Mouse (Mus musculus): ENCODE data around the gene Endod1.
"Not testable (repeated sequence)": the region's sequence is repeated elsewhere in the genome, so short reads cannot be mapped to it uniquely, and the experiment has no call there.

Endod1 gene

DNA sequence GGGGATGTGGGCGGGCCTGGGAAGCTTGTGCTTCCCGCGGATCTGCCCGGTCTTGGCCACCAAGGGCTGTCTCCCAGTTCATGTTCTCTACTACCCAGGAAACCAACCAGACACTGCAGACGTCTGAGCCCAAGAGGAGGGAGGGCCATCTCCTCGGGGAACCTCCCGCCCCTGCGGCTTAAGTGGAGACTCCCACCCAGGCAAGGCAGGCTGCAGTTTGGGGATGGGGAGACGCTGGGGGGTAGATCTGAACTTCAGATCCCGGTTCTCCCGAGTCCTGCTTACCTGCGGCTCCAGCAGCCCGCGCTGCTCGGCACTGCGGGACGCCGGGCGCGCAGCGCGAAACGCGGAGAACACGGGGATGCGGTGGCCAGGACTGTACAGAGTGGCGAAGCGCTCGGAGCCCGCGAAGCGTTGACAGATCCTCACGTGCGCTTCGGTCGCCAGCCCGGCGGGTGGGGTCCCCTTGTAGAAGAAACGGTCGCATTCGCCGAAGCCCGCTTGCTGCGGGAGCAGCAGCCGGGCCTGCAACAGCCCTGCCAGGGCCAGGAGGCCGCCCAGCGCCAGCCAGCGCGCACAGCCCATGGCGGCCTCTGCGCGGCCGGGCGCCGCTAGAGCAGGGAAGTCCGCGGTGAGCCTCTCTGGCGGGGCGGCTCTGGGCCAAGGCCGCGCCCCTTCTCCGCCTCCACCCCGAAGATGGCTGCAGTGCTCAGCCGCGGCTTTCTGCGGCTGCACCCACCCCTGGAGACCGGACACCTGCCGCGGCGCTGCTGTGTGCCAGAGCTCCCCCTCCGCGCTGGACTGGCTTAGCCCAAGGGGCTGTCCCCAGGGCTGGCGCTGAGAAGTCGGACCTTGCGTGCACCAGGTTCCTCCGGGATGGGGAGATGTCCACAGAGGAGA lies 671 bp downstream of the Endod1 start:
- DNase-seq (ENCODE audit: low read depth) = peak; percentile 87

DNA sequence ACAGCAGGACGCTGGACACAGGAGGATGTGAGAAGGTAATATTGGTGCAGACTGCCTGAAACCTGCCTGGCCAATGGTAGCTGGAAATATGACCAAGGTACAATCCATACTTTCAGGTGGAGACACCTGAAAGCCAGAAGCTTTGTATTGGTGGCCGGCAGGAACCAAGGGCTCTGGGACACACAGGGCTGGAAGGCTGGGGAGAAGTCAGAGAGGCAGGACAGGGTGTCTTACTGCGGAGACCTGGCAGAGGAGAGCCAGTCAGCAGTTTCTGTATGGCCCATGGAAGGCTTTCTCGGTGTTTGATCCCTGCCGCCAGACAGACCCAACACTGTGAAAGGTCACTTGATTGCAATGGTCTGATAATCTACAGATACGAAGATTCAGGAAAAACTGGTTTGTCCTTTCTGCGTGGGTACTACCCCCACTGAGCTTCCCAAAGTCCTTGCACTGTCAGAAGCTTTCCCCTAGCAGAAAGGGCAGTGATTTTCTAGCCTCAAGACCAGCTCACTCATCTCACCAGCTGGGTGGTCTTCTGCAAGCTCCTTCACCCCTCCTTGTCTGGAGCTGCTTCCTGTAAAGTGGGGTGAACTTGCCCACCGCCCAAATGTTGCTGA lies 1.4 kb downstream of the Endod1 start:
- peak; percentile 23 for DNase-seq (ENCODE audit: low read depth)

DNA sequence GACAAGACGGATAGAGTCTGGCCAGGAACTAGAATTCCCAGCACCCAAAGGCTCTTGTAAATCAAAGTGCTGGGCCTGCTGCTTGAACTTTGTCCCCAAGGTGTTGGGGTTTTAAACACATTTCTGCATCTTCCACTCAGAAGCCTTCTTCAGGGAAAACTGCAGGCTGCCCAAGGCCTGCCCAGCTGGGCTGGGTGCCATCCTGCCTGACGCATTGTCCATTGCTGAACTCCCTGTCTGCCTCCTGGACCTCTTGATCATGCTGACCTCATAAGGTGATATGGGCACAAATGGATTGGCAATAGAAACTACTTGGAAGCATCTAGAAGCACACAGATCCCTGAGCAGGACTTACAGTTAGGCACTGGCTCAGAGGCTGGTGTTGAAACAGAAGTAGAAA lies 3.2 kb downstream of the Endod1 start:
- no peak for DNase-seq (ENCODE audit: low read depth)

DNA sequence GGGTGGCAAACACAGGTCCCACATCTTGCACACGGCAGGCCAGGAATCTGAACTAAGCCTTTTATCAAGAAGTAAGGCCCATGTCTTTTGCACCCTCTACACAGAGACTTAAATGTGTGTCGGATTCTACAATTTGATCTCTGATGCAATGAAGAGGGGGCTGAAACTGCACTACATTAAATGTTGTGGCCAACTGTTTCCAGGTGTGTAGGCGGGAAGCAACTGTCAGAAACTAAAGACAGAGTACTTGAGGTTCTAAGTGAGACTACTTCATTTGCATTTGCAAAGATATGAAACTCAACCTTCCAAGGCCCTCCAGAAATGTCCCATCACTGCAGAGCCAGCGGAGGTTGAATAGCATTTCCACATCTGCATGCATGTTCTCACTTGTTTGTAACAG lies 5.2 kb downstream of the Endod1 start:
- DNase-seq (ENCODE audit: low read depth) = peak; percentile 51

DNA sequence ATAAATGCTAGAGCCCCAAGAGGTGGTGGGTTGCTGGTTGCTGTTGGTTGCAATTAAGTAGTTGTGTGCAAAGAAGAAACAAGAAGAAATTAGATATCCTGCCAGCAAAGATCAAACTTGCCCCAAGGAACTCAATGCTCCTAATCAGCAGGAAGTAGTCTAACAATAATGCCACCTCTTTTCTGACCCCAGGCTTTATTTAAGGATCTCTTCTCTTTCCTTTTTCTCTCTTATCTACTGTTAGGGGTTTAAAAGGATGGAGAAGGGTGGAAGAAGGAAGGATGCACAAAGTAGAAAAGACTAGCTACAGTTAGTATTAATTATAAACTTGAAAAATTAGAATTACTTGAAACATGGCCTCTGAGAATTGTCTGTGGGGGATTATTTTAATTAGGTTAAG lies 8.9 kb downstream of the Endod1 start:
- DNase-seq (ENCODE audit: low read depth) = no peak

DNA sequence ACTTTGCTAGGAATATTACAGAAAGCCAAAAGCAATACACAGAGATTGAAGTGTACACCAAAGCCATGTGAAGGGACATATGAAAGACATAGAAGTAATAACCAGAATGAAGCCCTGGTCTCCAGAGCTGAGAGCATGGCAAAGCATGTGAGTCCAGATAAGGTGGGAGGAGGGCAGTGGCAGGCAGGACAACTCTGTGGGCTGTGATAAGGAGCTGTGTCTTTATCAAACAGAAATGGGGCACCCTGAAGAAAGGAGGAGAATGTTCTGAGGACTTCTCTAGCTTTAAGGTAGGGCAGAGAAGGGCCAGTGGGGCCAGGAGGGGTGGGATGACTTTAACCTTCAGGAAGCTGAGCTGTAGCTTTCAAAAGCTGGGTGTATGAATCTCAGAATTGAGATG lies 12.0 kb downstream of the Endod1 start:
- DNase-seq (ENCODE audit: low read depth) = no peak

DNA sequence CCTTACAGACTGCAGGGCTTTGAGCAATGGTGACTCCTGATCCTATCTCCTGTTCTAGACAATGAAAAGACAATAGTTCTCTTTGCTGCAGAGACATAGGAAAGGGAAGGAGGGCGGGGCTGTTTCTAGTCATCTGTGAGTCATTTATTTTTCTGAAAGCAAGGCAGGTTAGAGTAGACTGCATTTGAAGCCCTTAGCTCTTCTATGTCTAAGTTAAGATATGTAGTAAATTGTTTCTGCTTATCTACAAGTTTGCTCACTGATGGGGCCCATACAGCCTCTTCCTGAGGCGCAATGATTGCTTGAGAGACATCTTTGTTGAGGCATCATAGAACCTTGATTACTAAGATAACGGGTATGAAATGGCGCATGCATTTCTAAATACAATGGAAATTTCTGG lies 13.5 kb downstream of the Endod1 start:
- DNase-seq (ENCODE audit: low read depth) = peak; percentile 54

DNA sequence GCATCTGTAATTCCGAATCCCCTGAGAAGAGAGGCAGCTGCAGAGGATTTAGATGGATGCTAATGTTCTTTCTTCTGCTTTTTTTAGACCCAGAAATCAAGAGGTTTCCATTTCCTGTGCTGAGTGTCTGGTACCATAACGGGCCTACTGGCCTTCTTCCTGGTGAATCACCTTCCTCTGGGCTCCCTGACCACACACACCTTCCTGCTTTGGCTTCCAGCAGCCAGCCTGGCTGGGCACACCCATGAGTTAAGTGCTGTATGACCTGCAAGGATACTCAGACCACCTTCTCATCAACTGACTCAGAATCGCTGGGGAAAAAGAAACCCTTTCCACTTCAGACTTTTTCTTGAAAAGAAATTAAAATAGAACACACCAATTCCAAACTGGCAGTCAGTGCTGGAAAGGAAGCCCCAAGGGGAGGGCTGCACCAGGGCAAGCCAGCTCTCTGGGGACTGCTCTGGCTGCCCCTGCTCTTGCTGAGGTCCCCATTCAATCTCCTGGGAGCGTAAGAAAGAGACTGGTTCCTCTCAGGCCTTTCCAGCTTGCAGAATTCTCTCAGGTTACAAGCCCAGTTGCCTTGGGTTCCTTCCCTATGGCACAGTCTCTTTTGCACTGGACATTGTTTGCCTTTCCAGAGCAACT lies 15.7 kb downstream of the Endod1 start:
- DNase-seq (ENCODE audit: low read depth) = peak; percentile 58

DNA sequence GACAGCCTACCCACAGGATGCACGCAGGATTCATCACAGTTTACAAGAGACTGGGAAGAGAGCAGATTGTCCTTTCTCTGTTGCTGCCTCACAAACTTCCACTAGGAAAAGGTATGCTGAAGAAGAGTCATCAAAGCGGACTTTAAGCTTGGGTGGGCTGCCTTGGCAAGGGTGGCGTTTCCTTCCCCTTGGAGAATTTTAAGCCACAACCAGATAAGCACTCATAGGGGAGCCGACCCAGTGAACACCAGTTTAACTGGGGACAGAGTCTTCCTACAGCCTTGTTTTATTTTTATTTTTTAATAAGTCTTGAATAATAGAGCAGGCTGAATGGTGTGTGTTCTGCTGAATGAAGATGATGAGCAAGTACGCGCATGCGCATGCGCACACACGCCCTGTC lies 16.6 kb downstream of the Endod1 start:
- no peak for DNase-seq (ENCODE audit: low read depth)

DNA sequence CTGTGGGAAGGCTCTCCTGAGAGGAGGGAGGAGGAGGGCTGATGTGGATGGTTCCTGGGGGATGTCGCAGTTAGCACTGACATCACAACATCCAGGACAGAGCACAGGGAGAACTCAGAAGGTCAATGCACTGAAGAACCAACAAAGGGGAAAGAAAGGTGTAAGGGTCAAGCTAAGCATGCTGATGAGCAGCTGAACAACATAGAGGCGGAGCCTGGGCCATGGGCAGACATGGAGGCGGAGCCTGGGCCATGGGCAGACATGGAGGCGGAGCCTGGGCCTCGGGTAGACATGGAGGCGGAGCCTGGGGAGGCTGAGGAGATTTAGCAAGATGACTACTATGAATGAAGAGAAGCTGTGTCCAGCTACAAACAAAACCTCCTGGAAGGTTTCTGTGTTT lies 17.8 kb downstream of the Endod1 start:
- no peak for DNase-seq (ENCODE audit: low read depth)

DNA sequence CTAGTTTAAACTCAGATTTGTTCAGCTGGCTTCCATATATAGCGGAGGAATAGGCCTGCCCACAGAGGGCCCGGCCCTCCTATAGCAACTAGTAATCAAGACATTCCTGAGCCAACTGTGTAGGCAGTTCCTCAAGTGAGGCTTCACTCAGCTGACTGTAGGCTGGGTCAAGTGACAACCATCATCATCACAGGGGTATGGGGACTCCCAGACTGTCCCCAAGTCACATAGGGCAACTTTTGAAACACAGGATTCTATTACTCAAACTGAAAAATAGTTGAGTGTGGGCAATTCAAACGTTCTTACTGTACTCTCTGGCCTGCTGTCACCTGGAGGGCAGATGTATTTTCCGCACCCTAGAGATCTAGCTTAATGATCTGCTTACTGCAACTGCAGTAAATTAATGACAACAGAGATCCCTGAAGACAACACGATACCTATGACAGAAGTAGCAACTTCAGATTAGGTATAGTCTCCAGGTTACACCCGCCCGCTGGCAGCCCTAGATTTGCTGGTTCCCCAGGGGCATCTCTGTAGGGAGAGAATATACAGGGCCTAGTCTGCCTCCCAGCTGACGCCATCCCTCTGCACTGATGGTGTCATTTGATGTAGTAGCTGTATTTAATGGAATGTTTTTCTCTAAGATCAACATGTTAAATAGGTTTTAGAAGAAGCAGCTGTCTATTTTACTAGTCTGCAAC lies 19.1 kb downstream of the Endod1 start:
- no peak for DNase-seq (ENCODE audit: low read depth)

DNA sequence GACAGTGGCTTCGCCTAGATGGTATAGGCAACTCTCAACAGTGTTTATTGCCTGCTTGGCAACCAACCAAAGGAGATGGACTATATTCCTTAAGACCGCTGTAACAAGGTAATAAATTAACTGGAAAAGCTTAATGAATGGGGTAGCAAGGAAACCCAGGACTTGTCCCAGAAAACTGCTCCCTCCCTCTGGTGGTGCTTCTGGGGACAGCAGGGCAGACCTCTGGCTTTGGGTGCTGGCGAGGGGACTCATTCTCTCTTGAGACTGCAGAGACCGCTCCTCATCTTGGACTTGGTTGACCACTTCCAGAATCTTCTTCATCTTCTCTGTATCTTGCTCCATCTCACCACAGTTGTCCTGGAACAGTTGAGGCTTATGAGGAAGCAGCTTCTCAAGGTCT lies 24.3 kb downstream of the Endod1 start:
- DNase-seq (ENCODE audit: low read depth) = no peak

DNA sequence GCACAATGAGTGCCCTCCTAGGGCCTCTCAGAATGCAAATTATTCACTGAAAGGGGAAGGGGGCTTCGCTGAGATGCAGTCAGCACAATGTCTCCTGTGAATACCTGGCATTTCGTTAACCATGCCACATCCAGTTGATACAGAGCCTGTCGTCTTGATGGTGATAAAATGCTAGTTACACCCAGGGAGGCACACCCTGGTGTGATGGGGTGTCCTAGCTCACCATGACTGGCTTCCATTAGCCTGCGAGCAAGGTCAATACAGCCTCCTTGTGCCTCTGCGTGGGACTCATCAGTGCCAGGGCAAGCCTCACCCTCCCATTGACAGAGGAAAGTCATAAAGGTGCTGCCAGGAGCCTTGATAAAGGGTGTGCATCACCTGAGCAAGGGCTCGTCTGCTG lies 26.5 kb downstream of the Endod1 start:
- no peak for DNase-seq (ENCODE audit: low read depth)

DNA sequence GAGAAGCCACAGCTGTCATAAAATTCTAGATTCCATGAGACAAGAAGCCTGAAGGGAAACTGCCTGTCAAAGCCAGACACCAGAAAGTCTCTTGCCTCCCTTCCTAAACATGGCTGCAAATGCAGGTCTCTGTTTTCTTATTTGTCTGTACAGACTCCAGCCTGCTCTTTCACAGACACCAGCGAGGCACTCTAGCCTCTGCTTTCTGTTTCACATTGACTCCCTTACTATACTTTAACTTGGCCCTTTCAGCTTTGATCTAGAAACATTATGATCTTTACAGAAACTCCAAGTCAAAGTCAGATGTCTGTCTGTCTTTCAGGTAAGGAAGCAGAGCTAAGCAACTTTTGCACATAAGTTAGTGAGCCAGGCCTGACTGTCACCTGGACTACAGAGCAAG lies 29.0 kb downstream of the Endod1 start:
- peak; percentile 73 for DNase-seq (ENCODE audit: low read depth)

DNA sequence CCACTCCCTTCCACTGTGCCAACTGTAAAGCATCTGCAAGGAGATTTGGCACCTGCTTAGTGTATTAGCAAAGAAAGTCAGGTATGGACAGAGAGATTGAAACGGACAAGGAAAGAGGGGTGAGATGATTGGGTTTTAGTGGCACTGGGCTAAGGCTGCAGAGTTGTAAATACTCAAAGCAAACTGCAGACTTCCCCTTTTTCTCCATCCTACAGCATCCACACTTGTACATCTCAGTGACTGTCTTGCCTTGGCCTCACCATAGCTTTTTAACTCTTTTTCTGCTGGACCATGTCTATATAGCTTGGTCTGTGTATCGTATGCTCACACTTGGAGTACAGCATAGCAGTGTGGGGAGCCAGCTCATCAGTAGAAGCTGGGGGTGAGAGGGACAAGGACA lies 30.5 kb downstream of the Endod1 start:
- DNase-seq (ENCODE audit: low read depth) = no peak

DNA sequence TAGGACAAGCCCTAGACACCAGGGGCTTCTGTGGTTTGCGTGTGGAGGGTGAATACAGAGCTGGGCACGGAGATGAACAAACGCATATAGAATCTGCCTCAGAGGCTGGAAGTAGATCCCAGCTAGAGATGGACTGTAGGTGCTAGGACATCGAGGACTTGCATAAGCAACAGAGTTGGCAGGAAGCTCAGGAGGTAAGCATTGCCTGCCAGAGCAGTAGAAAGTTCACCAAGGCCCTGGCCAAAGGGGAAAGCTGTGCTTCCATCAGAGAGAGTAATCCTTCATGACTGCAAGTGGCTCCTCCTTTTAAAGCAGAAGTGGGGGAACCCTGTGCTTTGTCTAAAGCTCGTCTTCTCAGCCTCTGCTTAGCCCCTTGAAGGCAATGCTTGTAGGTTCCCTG lies 31.9 kb downstream of the Endod1 start:
- DNase-seq (ENCODE audit: low read depth) = no peak

DNA sequence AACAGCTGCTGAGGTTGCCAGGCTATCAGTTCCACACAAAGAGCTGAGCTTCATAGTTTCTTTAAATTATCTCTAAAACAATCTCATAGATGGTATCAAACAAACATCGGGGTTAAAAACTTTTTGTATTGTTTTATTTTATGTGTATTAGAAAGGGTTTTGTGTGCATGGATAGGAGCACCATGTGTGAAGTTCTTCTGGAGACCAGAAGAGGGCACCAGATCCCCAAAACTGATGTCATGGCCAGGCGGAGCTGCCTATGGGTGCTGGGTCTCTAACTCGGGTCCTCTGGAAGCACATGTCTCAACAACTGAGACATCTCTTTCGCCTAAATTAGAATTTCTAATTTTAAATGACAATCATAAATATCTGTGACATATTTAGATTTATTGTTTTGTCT lies 32.9 kb downstream of the Endod1 start:
- peak; percentile 75 for DNase-seq (ENCODE audit: low read depth)

DNA sequence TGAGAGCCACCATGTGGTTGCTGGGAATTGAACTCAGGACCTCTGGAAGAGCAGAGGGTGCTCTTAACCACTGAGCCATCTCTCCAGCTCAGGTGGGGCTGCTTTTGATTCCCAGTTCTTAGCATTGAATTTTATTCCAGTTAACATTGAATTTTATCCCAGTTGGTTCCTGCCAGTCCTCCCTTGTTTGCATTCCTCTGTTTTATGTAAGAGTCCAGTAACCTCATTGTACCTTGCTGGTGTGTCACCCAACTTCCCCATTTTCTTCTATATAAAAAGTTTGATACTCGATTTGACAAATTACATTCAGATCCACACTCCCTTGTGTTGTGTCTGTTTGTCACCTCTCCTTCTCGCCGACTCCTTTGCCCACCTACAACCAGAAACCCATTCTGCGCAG lies 35.4 kb downstream of the Endod1 start:
- not testable (repeated sequence) for DNase-seq (ENCODE audit: low read depth)

DNA sequence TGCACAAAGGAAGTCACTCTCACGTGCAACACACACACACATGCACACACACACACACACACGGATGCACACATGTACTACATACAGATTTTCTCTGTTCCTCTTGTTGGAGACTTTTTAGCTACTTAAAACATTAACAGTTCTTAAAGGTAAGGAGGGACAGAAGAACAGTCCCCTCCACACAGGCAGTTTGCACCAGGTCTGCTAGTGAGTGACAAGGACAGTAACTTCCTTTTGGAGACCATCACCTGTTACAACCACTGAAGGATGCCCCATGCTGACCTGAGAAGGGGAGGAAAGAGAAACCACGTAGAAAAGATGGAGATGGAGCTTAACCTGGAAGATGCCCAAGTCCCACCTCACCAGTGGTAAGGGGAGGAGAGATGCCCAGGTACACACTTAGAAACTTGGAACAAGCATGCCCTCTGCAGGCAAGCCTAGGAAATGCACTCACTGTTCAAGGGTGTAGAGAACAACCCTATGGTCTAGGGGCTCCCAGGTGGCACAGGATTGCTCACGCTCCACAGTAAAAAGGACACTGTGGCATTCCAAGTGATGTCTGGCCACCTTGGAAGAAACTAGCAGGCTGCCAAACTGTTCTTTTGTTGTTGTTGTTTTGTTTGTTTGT lies 39.2 kb downstream of the Endod1 start:
- DNase-seq (ENCODE audit: low read depth) = peak; percentile 89

DNA sequence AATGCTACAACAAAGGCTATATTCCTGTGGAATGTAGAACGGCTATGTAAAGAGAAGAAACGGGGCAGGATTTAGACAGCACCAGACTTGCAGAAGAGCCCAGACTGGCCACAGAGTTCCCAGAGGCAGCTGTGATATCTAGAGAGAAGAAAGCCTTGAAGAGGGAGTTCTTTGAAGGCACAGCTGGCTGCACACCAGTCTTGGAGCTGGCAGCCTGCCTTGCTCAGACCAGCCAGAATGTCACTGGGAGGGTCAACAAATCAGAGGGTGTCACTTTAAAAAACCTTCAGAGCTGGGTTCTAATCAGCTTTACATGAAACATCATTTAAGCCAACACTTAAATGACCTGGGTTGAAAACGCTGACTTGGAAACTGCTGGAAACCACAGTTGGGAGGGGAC lies 42.6 kb downstream of the Endod1 start:
- no peak for DNase-seq (ENCODE audit: low read depth)

DNA sequence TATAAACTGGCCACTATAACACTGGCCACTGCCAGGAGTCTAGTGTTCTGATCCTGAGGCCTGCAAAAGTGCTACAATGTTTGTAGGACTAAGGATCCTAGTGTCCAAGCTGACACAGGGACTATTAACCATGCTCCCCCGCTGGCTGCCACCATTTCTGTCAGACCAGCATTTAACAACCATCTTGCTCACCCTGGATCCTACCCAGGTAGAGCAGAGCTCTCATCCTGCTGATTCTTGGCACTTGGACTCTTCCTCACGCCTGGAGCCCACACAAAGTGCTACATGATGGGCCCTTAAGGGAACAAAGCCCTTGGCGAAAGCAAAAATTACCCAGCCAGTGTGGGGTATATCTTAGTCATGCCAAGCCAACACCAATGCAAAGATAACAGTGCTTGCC lies 44.4 kb downstream of the Endod1 start:
- DNase-seq (ENCODE audit: low read depth) = no peak

DNA sequence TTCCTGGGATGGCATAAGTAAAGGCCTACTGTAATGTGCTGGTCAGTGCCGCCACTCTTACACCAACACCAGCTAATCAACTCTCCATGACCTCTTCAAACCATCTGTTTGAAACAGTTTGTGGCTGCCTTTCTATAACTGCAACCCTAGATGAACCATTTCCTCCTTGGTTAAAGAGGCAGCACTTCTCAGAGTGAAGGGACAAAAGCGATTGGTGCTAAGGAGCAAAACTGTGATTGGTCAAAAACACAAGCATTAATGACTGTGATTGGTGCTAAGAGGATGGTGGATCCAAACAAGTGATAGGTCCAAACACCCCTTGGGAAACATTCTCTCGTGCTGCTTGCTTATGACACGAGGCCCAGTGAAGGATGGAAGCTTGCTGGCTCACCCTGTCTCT lies 45.5 kb downstream of the Endod1 start:
- no peak for DNase-seq (ENCODE audit: low read depth)

All from induced T-regulatory cell, adult 2 months (primary cell).